Mouse (Mus musculus) heart, embryonic 13.5 days (tissue): ENCODE results near the gene Fam136a. TPM values are rescaled to one million over a fixed set of nuclear protein-coding genes. Genes with fewer than 3 reads are reported as not detected.
"Not testable (repeated sequence)": the region's sequence is repeated elsewhere in the genome, so short reads cannot be mapped to it uniquely, and the experiment has no call there.

ENCODE experiments used
- ATAC-seq: fragments of 200-750 bp; cut with Nextera tagmentation; 2 replicates; pipeline ENCODE4 v1.8.0; 2017; ENCODE audit warnings: moderate TSS enrichment; ENCODE audit not compliant: insufficient number of reproducible peaks, low FRiP score, low TSS enrichment; ENCODE audit errors: extremely low read depth
- H3K27ac ChIP-seq: fragments of 300-500 bp; sonication (generic); replicated peaks from 2 replicates; pipeline ENCODE4 v1.5.1; 2015; ENCODE audit warnings: moderate library complexity, mild to moderate bottlenecking, inconsistent platforms
- H3K27me3 ChIP-seq: fragments of 300-500 bp; sonication (generic); replicated peaks from 2 replicates; pipeline ENCODE4 v1.6.1; 2015; ENCODE audit warnings: mild to moderate bottlenecking, inconsistent platforms
- H3K36me3 ChIP-seq: fragments of 300-500 bp; sonication (generic); 2 replicates; pipeline ENCODE4 v1.6.1; 2015; ENCODE audit warnings: mild to moderate bottlenecking, inconsistent platforms
- H3K4me1 ChIP-seq: fragments of 300-500 bp; sonication (generic); 2 replicates; pipeline ENCODE4 v1.6.1; 2015; ENCODE audit warnings: inconsistent platforms
- H3K4me2 ChIP-seq: fragments of 300-500 bp; sonication (generic); 2 replicates; pipeline ENCODE4 v1.6.1; 2015; ENCODE audit warnings: inconsistent platforms, mild to moderate bottlenecking, moderate library complexity
- H3K4me3 ChIP-seq: fragments of 300-500 bp; sonication (generic); 2 replicates; pipeline ENCODE4 v1.5.1; 2015; ENCODE audit warnings: moderate library complexity, mild to moderate bottlenecking, inconsistent platforms
- H3K9ac ChIP-seq: fragments of 300-500 bp; sonication (generic); 2 replicates; pipeline ENCODE4 v1.6.1; 2015; ENCODE audit warnings: inconsistent platforms, mild to moderate bottlenecking, moderate library complexity
- H3K9me3 ChIP-seq: fragments of 300-500 bp; sonication (generic); 2 replicates; pipeline ENCODE4 v1.6.1; 2016; ENCODE audit warnings: inconsistent platforms
- WGBS: fragments of 180-500 bp; shearing (Covaris S2); methylation state at CpG from one replicate; pipeline ENCODE4 v1.1.7; 2015; ENCODE audit warnings: mixed read lengths; 5-methylcytosine and 5-hydroxymethylcytosine counted together
- polyA plus RNA-seq: library from polyadenylated mRNA; unstranded; fragments of >200 nt; fragmentation: Nextera tagmentation; extraction: Ambion mirVana; gene quantifications from 2 replicates; pipeline ENCODE4 v1.2.1, GENCODE M21; 2015

The Fam136a gene
- polyA plus RNA-seq, 1 experiment from 2014 or later: 93.8 TPM

DNA sequence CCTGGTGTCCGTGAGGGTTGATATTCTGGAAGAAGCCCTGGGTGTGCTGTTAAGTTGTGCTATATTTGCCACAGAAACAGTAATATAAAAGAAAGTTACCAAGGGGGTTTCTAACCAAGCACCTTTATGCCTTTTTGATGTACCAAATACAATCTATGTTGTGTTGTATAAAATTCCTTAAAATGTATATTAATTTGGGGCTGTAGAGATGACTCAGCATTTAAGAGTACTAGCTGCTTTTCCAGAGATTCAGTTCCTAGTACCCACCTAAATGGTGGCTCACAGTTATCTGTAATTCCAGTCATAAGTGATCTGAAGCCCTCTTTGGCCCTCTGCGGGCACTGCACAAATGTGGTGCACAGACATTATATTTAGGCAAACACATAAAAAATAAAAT lies 1.4 kb downstream of the Fam136a start:
- 0 out of 2 replicates have a peak, but pooled peaks cover 2% of the 10 kb centered on the region for H3K27me3 ChIP-seq
- H3K4me2 ChIP-seq: peak overlapping the region; percentile 87
- 50% methylated on average over 2 of the region's 2 CpGs for WGBS
- no peak for ATAC-seq
- H3K36me3 ChIP-seq: peaks cover 23% of the 10 kb centered on the region
- peak overlapping the region; percentile 89 for H3K9ac ChIP-seq
- H3K4me1 ChIP-seq: peaks cover 21% of the 10 kb centered on the region
- peak overlapping the region; percentile 71 for H3K4me3 ChIP-seq
- H3K9me3 ChIP-seq: no peaks in the 10 kb centered on the region
- peak overlapping the region; percentile 67 for H3K27ac ChIP-seq

DNA sequence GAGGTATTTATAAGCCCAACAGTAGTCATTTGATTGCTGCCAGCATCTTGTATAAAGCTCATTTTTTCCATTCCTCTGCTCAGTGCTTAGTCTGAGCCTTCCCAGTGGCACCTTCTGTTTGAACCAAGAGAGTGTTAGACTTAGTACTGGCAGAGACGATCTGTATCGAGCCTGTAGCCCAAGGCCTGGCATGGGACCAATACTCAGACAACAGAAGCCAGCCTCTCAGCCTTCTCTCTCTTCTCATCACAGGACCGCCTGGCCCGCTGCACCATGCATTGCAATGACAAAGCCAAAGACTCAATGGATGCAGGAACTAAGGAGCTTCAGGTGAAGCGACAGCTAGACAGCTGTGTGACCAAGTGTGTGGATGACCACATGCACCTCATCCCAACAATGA lies 3.0 kb downstream of the Fam136a start:
- H3K36me3 ChIP-seq: peaks cover 23% of the 10 kb centered on the region
- H3K4me1 ChIP-seq: peaks cover 33% of the 10 kb centered on the region
- WGBS: 94% methylated on average over 5 of the region's 5 CpGs

GRCm38 (mm10) chr6:86370093-86370713 lies 4.8 kb downstream of the Fam136a start:
- H3K9me3 ChIP-seq: no peaks in the 10 kb centered on the region
- peaks cover 30% of the 10 kb centered on the region for H3K36me3 ChIP-seq
- no peak for ATAC-seq
- peak overlapping the region; percentile 89 for H3K27ac ChIP-seq
- 55% methylated on average over 3 of the region's 3 CpGs for WGBS
- H3K4me2 ChIP-seq: peak overlapping the region; percentile 95
- H3K4me3 ChIP-seq: peak overlapping the region; percentile 98
- H3K9ac ChIP-seq: peak overlapping the region; percentile 96
- no peaks in the 10 kb centered on the region for H3K27me3 ChIP-seq
- peaks cover 33% of the 10 kb centered on the region for H3K4me1 ChIP-seq

More for the DNA sequence above, 3.0 kb downstream of the Fam136a start:
- H3K27me3 ChIP-seq: no peaks in the 10 kb centered on the region
- H3K9me3 ChIP-seq: no peaks in the 10 kb centered on the region
- no peak overlapping the region for H3K4me2 ChIP-seq
- H3K27ac ChIP-seq: no peak overlapping the region
- no peak for ATAC-seq
- no peak overlapping the region for H3K4me3 ChIP-seq
- no peak overlapping the region for H3K9ac ChIP-seq

- Histone ChIP-seq H3K36me3 (peaks cover 30% of the 10 kb centered on the region), H3K4me3 (peak within 1 kb of the TSS; percentile 98), H3K4me1 (peaks cover 33% of the 10 kb centered on the region), H3K9ac (peak within 1 kb of the TSS; percentile 96), H3K27ac (peak within 1 kb of the TSS; percentile 89), H3K27me3 (no peaks in the 10 kb centered on the region), H3K4me2 (peak within 1 kb of the TSS; percentile 95), H3K9me3 (no peaks in the 10 kb centered on the region)
- 20% methylated on average over 15 of the region's 15 CpGs for WGBS
- 0 out of 2 replicates have a peak, but pooled peaks have one; percentile 16 for ATAC-seq
Measured at GRCm38 (mm10) chr6:86370764-86371339, 5.4 kb downstream of the Fam136a start, which contains the start of gene Snrpg. Gene Snrpg, plus strand, starts transcription at chr6:86371304.

- peak; percentile 90 for ATAC-seq
- Histone ChIP-seq H3K4me2 (peak overlapping the region; percentile 95), H3K27ac (peak overlapping the region; percentile 89), H3K36me3 (peaks cover 35% of the 10 kb centered on the region), H3K9ac (peak overlapping the region; percentile 96), H3K9me3 (no peaks in the 10 kb centered on the region), H3K4me3 (peak overlapping the region; percentile 98), H3K4me1 (peaks cover 28% of the 10 kb centered on the region), H3K27me3 (no peaks in the 10 kb centered on the region)
- under 1% methylated on average over 50 of the region's 50 CpGs for WGBS
Measured at GRCm38 (mm10) chr6:86371340-86371911, 6.0 kb downstream of the Fam136a start.

DNA sequence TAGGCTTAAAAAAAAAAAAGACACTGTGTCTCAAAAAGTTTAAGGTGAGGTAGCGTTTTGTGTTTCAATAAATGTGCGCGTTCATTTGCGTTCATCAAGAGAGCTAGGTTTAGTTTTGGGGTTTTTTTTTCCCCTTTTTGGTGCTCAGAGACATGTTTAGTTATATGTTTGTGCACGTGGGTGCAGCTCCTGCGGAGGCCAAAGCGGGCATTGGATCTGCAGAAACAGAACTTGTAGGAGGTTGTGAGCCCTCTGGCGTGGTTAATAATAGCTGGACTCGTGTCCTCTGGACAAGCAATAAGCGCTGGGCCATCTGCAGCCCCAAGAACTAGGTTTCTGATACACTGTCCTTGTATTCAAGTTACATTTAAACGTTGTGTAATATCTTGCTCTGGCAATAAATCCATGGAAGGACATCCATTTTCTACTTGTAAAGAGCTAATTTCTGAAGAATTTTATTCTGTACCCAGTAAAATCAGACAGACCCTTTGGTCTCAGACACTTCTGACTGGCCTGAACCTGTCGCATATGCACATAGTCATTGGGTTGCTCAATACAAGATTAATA lies 6.6 kb downstream of the Fam136a start:
- no peaks in the 10 kb centered on the region for H3K9me3 ChIP-seq
- H3K4me1 ChIP-seq: peaks cover 21% of the 10 kb centered on the region
- peaks cover 41% of the 10 kb centered on the region for H3K36me3 ChIP-seq
- H3K27ac ChIP-seq: peak overlapping the region; percentile 89
- peak overlapping the region; percentile 98 for H3K4me3 ChIP-seq
- no peak for ATAC-seq
- H3K4me2 ChIP-seq: peak overlapping the region; percentile 95
- 4% methylated on average over 12 of the region's 12 CpGs for WGBS
- no peaks in the 10 kb centered on the region for H3K27me3 ChIP-seq
- H3K9ac ChIP-seq: peak overlapping the region; percentile 96

DNA sequence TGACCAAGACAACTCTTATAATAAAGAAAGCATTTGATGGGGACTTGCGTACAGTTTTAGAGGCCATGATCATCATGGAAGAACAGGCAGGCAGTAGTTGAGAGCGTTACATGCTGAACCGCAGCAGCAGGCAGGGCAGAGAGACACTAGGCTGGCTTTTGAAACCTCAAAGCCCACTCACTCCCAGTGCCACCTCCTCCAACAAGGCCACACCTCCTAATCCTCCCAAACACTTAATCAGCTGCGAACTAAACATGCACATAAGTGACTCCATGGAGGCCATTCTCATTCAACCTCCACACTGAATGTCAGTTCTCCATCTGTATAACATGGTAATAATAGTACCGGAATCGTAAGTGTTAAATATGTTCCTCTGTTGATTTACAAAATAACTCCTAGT lies 8.1 kb downstream of the Fam136a start:
- H3K9ac ChIP-seq: no peak overlapping the region
- H3K4me1 ChIP-seq: peaks cover 20% of the 10 kb centered on the region
- no peaks in the 10 kb centered on the region for H3K27me3 ChIP-seq
- H3K4me3 ChIP-seq: no peak overlapping the region
- 93% methylated on average over 6 of the region's 6 CpGs for WGBS
- no peak overlapping the region for H3K27ac ChIP-seq
- no peak overlapping the region for H3K4me2 ChIP-seq
- peaks cover 45% of the 10 kb centered on the region for H3K36me3 ChIP-seq
- H3K9me3 ChIP-seq: no peaks in the 10 kb centered on the region
- ATAC-seq: no peak

DNA sequence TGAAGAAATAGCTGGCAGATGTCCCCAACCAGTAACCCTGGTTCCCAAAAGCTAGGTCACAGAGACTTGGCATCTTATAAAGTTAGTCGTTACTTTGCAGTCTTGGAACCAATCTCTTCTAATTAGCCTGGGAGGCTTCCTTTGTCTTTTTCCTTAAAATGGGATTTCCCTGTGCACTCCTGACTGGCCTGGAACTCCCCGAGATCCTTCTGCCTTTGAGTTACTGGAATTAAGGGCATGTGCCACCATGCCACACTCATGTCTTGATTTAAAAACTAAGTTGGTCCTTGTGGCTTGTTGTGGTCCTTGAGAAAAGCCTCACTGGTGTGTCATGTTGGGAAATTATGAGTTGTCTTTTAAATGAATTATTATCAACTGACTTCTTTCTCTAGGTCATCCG lies 12.9 kb downstream of the Fam136a start:
- Histone ChIP-seq H3K4me2 (no peak overlapping the region), H3K36me3 (peaks cover 49% of the 10 kb centered on the region), H3K9ac (no peak overlapping the region), H3K4me3 (no peak overlapping the region), H3K27me3 (no peaks in the 10 kb centered on the region), H3K9me3 (no peaks in the 10 kb centered on the region), H3K27ac (no peak overlapping the region), H3K4me1 (no peaks in the 10 kb centered on the region; the same call in 1 of the 2 replicates)
- ATAC-seq: no peak
- WGBS: 80% methylated on average over 3 of the region's 3 CpGs

- H3K27me3 ChIP-seq, H3K9me3 ChIP-seq, ATAC-seq, H3K4me1 ChIP-seq, H3K4me3 ChIP-seq, H3K27ac ChIP-seq, H3K9ac ChIP-seq, H3K4me2 ChIP-seq: not testable (repeated sequence)
- H3K36me3 ChIP-seq: peaks cover 42% of the 10 kb centered on the region
- 65% methylated on average over 8 of the region's 8 CpGs for WGBS
Measured at GRCm38 (mm10) chr6:86380112-86380511, 14.7 kb downstream of the Fam136a start.

GRCm38 (mm10) chr6:86382551-86382950 lies 17.1 kb downstream of the Fam136a start:
- peaks cover 39% of the 10 kb centered on the region for H3K36me3 ChIP-seq
- H3K4me2 ChIP-seq: no peak overlapping the region

GRCm38 (mm10) chr6:86383370-86383769 lies 17.9 kb downstream of the Fam136a start:
- Histone ChIP-seq H3K9ac (no peak overlapping the region), H3K9me3 (no peaks in the 10 kb centered on the region), H3K27me3 (no peaks in the 10 kb centered on the region), H3K4me1 (no peaks in the 10 kb centered on the region), H3K4me2 (no peak overlapping the region), H3K27ac (no peak overlapping the region), H3K4me3 (no peak overlapping the region), H3K36me3 (peaks cover 39% of the 10 kb centered on the region)
- no peak for ATAC-seq
- 38% methylated on average over 16 of the region's 16 CpGs for WGBS

More at GRCm38 (mm10) chr6:86382551-86382950, 17.1 kb downstream of the Fam136a start:
- Histone ChIP-seq H3K27ac (no peak overlapping the region), H3K27me3 (no peaks in the 10 kb centered on the region), H3K9me3 (no peaks in the 10 kb centered on the region), H3K9ac (no peak overlapping the region), H3K4me1 (no peaks in the 10 kb centered on the region), H3K4me3 (no peak overlapping the region)
- no peak for ATAC-seq
